Mouse (Mus musculus) liver, embryonic 14.5 days (tissue): Measurements from ENCODE around the gene Ccdc149.

Experiments
- CTCF ChIP-seq: IDR thresholded peaks from 2 replicates; pipeline ENCODE4 v1.5.1; 2016; ENCODE audit warnings: antibody characterized with exemption, low read depth, control low read depth
- EP300 ChIP-seq: IDR thresholded peaks from 2 replicates; pipeline ENCODE4 v1.6.1; 2016; ENCODE audit warnings: antibody characterized with exemption, low read depth

DNA sequence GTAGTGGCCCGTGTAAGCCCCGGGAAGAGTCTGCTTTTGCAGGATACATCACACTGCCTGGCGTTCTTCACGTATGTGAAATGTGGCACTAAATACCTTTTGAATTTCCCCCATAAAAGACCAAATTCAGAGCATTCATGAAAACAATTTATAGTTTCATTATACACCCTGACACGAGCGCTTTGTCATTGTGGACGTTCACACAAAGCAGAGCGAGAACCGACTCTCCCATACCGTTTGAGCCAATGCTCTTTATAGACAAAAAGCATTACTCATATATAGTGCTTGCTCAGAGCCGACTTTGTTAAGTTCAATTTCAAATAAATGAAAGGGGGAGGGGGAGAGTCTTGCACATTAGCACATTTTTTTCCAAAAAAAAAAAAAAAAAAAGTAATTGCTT is 31.0 kb downstream of the Ccdc149 start:
- TF ChIP-seq EP300 (no peak), CTCF (no peak)
